Mouse (Mus musculus): ENCODE measurements around the gene Flt4.

- TF ChIP-seq CTCF (IDR thresholded peaks at IDR 0.05; ENCODE audit: low read depth, low read length) (no peak), TAL1 (conservative IDR thresholded peaks at IDR 0.05; ENCODE audit: low read depth, low read length) (no peak)
Observed at GRCm38 (mm10) chr11:49699079-49699478, 90.0 kb downstream of the Flt4 start.

All from G1E (cell line).